8 mouse cellular contexts compared by ENCODE assay signal in the genomic region with DNA sequence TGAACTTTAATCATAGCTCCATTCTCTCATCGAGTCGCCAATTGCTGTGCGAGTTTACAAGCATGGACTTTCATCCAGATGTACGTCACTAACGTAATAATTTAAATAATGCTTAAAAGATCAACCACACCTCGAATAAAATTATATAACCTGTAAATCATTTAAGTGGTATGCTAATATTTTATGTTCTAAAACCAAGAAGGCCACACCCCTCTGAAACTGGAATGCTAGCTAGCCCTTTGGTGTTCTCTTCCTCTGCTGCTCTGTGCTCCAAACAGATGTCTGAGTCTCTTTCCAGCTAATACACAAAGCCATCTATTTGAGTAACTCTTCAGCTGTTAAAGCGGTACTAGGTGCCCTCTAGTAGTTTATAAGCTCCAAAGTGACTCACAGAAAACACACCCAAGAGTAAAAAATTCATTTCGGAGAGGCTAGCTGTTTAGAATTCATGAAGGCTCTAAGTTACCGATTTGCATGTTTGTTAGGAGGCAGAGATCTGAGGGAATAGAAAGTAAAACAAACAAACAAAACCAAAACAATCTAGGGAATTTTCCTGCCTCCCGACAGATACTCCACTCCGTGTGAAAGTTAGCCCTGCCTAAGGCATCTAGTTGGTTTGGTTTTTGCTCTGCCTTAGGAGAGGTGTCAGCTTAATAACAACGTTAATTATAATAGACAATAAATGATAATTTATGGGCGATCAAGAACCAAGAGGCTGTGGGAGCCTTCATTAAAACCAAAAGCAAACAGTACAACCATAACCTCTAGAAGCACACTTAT. TPM values are rescaled to one million over a fixed set of nuclear protein-coding genes. Genes with fewer than 3 reads are reported as not detected.
DNase-seq lines count a peak whose midpoint lies in the region; ATAC-seq and TF ChIP-seq lines count a peak whose summit lies in the region.

No protein-coding gene starts in this region.

- 0 out of 2 replicates have a peak overlapping the region, but pooled peaks have one; percentile 82 for H3K27ac ChIP-seq in heart, embryonic 11.5 days (ENCODE audit: low read depth, low read length)
- H3K27ac ChIP-seq in midbrain, embryonic 14.5 days (replicated peaks; ENCODE audit: low read depth, low read length), result no peak overlapping the region

- intact Hi-C loops in left cerebral cortex, postnatal 25 days (cut with DNase I), result loop anchor here (10.0 kb wide), 2 partner anchors 171 to 591 kb away; a partner anchor contains a TSS

- 36% methylated on average over 13 of the region's 13 CpGs for WGBS in lung, adult 2 months
- 60% methylated on average over 13 of the region's 13 CpGs for WGBS in heart, embryonic 11.5 days (ENCODE audit: insufficient replicate concordance)
- WGBS in midbrain, embryonic 14.5 days, result 76% methylated on average over 13 of the region's 13 CpGs

- no peak for TF ChIP-seq POLR2A in lung, adult 2 months (IDR thresholded peaks at IDR 0.05; ENCODE audit: borderline replicate concordance, extremely low read depth, low read depth, low read length)

- H3K9me3 ChIP-seq in heart, embryonic 11.5 days (replicated peaks; ENCODE audit: control insufficient read depth, low read length), result no peaks in the 10 kb centered on the region
- H3K9me3 ChIP-seq in midbrain, embryonic 14.5 days (ENCODE audit: control insufficient read depth, low read length), result no peaks in the 10 kb centered on the region

- peaks cover 4% of the 10 kb centered on the region for H3K36me3 ChIP-seq in heart, embryonic 11.5 days (ENCODE audit: control insufficient read depth, insufficient read depth, low read length)
- peaks cover 15% of the 10 kb centered on the region for H3K36me3 ChIP-seq in midbrain, embryonic 14.5 days (ENCODE audit: control insufficient read depth, insufficient read depth, low read length)

- H3K27me3 ChIP-seq in heart, embryonic 11.5 days (ENCODE audit: control insufficient read depth, insufficient read depth, low read length), result no peaks in the 10 kb centered on the region
- H3K27me3 ChIP-seq in midbrain, embryonic 14.5 days (ENCODE audit: control insufficient read depth, insufficient read depth, low read length), result no peaks in the 10 kb centered on the region

- ATAC-seq in heart, embryonic 11.5 days (replicated peaks; ENCODE audit: insufficient number of reproducible peaks, low FRiP score, low TSS enrichment), result no peak
- no peak for ATAC-seq in midbrain, embryonic 14.5 days (ENCODE audit: low FRiP score, low TSS enrichment)

- H3K4me2 ChIP-seq in heart, embryonic 11.5 days, result peak overlapping the region; percentile 64
- H3K4me2 ChIP-seq in midbrain, embryonic 14.5 days (ENCODE audit: low read length), result peak overlapping the region; percentile 64

- peaks cover 12% of the 10 kb centered on the region for H3K4me1 ChIP-seq in lung, adult 2 months (ENCODE audit: control insufficient read depth, insufficient read depth, low read length)
- H3K4me1 ChIP-seq in heart, embryonic 11.5 days (ENCODE audit: control insufficient read depth, insufficient read depth, low read length), result peaks cover 7% of the 10 kb centered on the region
- H3K4me1 ChIP-seq in midbrain, embryonic 14.5 days (ENCODE audit: control insufficient read depth, insufficient read depth, low read length), result peaks cover 21% of the 10 kb centered on the region

- DNase-seq in lung, adult 2 months, result no peak
- no peak for DNase-seq in lung, postnatal 4 days
- peak; percentile 49 to 65 for DNase-seq in kidney, postnatal 25 days
- no peak for DNase-seq in midbrain, embryonic 14.5 days
- no peak for DNase-seq in gastrocnemius, postnatal 25 days
- DNase-seq in ovary, postnatal 10 days (ENCODE audit: low spot score), result no peak
- DNase-seq in left cerebral cortex, postnatal 25 days (ENCODE audit: low spot score in 2 of 2), result no peak

- peak overlapping the region; percentile 23; the same call in 1 of the 2 replicates for H3K9ac ChIP-seq in heart, embryonic 11.5 days (ENCODE audit: low read depth, low read length)
- H3K9ac ChIP-seq in midbrain, embryonic 14.5 days (replicated peaks; ENCODE audit: low read length), result 0 out of 2 replicates have a peak overlapping the region, but pooled peaks have one; percentile 62

- peak overlapping the region; percentile 52 for H3K4me3 ChIP-seq in lung, adult 2 months (replicated peaks; ENCODE audit: extremely low read depth, low read depth, low read length)
- H3K4me3 ChIP-seq in heart, embryonic 11.5 days (ENCODE audit: low read depth, low read length), result no peak overlapping the region; the same call in 1 of the 2 replicates
- H3K4me3 ChIP-seq in midbrain, embryonic 14.5 days (replicated peaks; ENCODE audit: low read depth, low read length), result peak overlapping the region; percentile 99

- no peak for TF ChIP-seq CTCF in lung, adult 2 months (IDR thresholded peaks at IDR 0.05; ENCODE audit: insufficient read depth, low read length)

RNA-seq across cellular contexts. Expression of a gene that starts 1.1 kb away (rescaled TPM):
- polyA plus RNA-seq in lung, adult 2 months (2012; rRNA removed), result 23.6 and 56.6 TPM in 2 replicates
- 39.5 and 44.0 TPM in 2 replicates for polyA plus RNA-seq in heart, embryonic 11.5 days (2014; fragmentation: Nextera tagmentation; extraction: Ambion mirVana)
- polyA plus RNA-seq in midbrain, embryonic 14.5 days (2014; fragmentation: Nextera tagmentation; extraction: Ambion mirVana), result 81.7 and 108 TPM in 2 replicates
- total RNA-seq in gastrocnemius, postnatal 25 days (2021), result 1 to 10 TPM; 8.6 to 9.9 TPM
- total RNA-seq in left cerebral cortex, postnatal 25 days (2021), result 10 to 100 TPM; 44.3 to 46.4 TPM

RNA-seq across cellular contexts. Expression of a gene that starts 59.7 kb away (rescaled TPM):
- not detected in 2 replicates for polyA plus RNA-seq in lung, adult 2 months (2012; rRNA removed)
- polyA plus RNA-seq in heart, embryonic 11.5 days (2014; fragmentation: Nextera tagmentation; extraction: Ambion mirVana), result 1.2 and 1.6 TPM in 2 replicates
- 1.6 and 1.7 TPM in 2 replicates for polyA plus RNA-seq in midbrain, embryonic 14.5 days (2014; fragmentation: Nextera tagmentation; extraction: Ambion mirVana)
- under 1 TPM; 0.31 to 0.64 TPM for total RNA-seq in gastrocnemius, postnatal 25 days (2021)
- under 1 TPM in 1 of 2 experiments, not detected in 1; 0.66 TPM for total RNA-seq in left cerebral cortex, postnatal 25 days (2021)

RNA-seq across cellular contexts. Expression of a gene that starts 59.7 kb away (rescaled TPM):
- polyA plus RNA-seq in lung, adult 2 months (2012; rRNA removed), result 82.0 and 97.1 TPM in 2 replicates
- polyA plus RNA-seq in heart, embryonic 11.5 days (2014; fragmentation: Nextera tagmentation; extraction: Ambion mirVana), result 96.5 and 99.1 TPM in 2 replicates
- polyA plus RNA-seq in midbrain, embryonic 14.5 days (2014; fragmentation: Nextera tagmentation; extraction: Ambion mirVana), result 172 and 191 TPM in 2 replicates
- 10 to 100 TPM; 63.6 to 64.1 TPM for total RNA-seq in gastrocnemius, postnatal 25 days (2021)
- 100 to 1,000 TPM; 286 to 294 TPM for total RNA-seq in left cerebral cortex, postnatal 25 days (2021)

Comparison
In these comparisons a context has a peak if more than half of its experiments do, and no peak if none do; other contexts are left out.
1. DNase-seq: peak in kidney, postnatal 25 days (2 of 2); none in lung, adult 2 months (single experiment), lung, postnatal 4 days (0 of 2), midbrain, embryonic 14.5 days (single experiment), gastrocnemius, postnatal 25 days (single experiment), ovary, postnatal 10 days (single experiment) and left cerebral cortex, postnatal 25 days (0 of 2).